Mouse (Mus musculus) heart, embryonic 12.5 days (tissue): Measurements from ENCODE around the gene Cbfb. TPM values are rescaled to one million over a fixed set of nuclear protein-coding genes. Genes with fewer than 3 reads are reported as not detected.
A peak's percentile ranks its signal among the peaks of the same experiment; 100 is the strongest.

ENCODE experiments used
- ATAC-seq: fragments of 200-750 bp; cut with Nextera tagmentation; 2 replicates; pipeline ENCODE4 v1.8.0; 2017; ENCODE audit warnings: moderate TSS enrichment, moderate library complexity; ENCODE audit not compliant: insufficient number of reproducible peaks, low FRiP score
- H3K27ac ChIP-seq: fragments of 300-500 bp; sonication (generic); 2 replicates; pipeline ENCODE4 v1.5.1; 2016; ENCODE audit warnings: mild to moderate bottlenecking, moderate library complexity; ENCODE audit not compliant: poor library complexity, severe bottlenecking
- H3K27me3 ChIP-seq: fragments of 300-500 bp; sonication (generic); replicated peaks from 2 replicates; pipeline ENCODE4 v1.6.1; 2016; ENCODE audit warnings: mild to moderate bottlenecking, moderate library complexity
- H3K36me3 ChIP-seq: fragments of 300-500 bp; sonication (generic); 2 replicates; pipeline ENCODE4 v1.6.1; 2016; ENCODE audit warnings: mild to moderate bottlenecking, moderate library complexity
- H3K4me1 ChIP-seq: fragments of 300-500 bp; sonication (generic); replicated peaks from 2 replicates; pipeline ENCODE4 v1.6.1; 2016; ENCODE audit warnings: mild to moderate bottlenecking
- H3K4me2 ChIP-seq: fragments of 300-500 bp; sonication (generic); 2 replicates; pipeline ENCODE4 v1.6.1; 2016; ENCODE audit warnings: mild to moderate bottlenecking, moderate library complexity
- H3K4me3 ChIP-seq: fragments of 300-500 bp; sonication (generic); 2 replicates; pipeline ENCODE4 v1.5.1; 2016; ENCODE audit warnings: mild to moderate bottlenecking
- H3K9ac ChIP-seq: fragments of 300-500 bp; sonication (generic); 2 replicates; pipeline ENCODE4 v1.6.1; 2016; ENCODE audit warnings: mild to moderate bottlenecking, moderate library complexity
- H3K9me3 ChIP-seq: fragments of 300-500 bp; sonication (generic); replicated peaks from 2 replicates; pipeline ENCODE4 v1.6.1; 2016; ENCODE audit warnings: mild to moderate bottlenecking, moderate library complexity
- WGBS: fragments of 180-500 bp; shearing (Covaris S2); methylation state at CpG from one replicate; pipeline ENCODE4 v1.1.7; 2016; 5-methylcytosine and 5-hydroxymethylcytosine counted together
- polyA plus RNA-seq: library from polyadenylated mRNA; unstranded; fragments of >200 nt; fragmentation: Nextera tagmentation; extraction: Ambion mirVana; gene quantifications from 2 replicates; pipeline ENCODE4 v1.2.1, GENCODE M21; 2016

The Cbfb gene
- polyA plus RNA-seq, 1 experiment from 2014 or later: 65.3 TPM

DNA sequence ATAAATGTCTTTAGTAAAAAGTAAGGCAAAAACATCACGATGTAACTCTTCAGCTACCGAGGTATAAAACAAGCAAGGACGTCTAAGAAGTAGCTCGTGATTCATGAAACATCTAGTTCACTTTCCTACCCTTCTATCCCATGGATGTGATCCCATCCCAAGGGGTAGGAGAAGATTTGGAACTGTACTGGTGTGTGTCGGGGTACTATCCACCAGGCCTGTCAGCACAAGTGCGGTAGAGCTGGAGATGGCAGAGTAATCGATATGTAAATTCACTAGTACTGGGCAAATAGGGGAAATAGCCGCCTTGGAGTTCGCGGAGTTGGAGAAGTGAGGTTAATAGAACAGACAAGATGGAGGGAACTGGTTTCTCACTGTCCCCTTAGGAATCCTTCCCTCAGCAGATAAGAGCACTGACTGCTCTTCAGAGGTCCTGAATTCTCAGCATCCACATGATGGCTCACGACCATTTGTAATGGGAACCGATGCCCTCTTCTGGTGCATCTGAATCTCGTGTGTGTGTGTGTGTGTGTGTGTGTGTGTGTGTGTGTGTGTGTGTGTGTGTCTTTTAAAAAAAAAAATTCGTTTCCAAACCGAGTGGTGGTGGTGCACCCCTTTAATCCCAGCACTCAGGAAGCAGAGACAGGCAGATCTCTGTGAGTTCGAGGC lies 92.9 kb downstream of the Cbfb start:
- 36% methylated on average over 16 of the region's 16 CpGs for WGBS
- Histone ChIP-seq H3K4me1 (peaks cover 30% of the 10 kb centered on the region), H3K27ac (no peak overlapping the region), H3K36me3 (no peaks in the 10 kb centered on the region), H3K9me3 (peaks cover 8% of the 10 kb centered on the region; the same call in 1 of the 2 replicates), H3K4me2 (peak overlapping the region; percentile 97), H3K9ac (no peak overlapping the region), H3K4me3 (peak overlapping the region; percentile 87), H3K27me3 (peaks cover 76% of the 10 kb centered on the region)
- ATAC-seq: no peak

DNA sequence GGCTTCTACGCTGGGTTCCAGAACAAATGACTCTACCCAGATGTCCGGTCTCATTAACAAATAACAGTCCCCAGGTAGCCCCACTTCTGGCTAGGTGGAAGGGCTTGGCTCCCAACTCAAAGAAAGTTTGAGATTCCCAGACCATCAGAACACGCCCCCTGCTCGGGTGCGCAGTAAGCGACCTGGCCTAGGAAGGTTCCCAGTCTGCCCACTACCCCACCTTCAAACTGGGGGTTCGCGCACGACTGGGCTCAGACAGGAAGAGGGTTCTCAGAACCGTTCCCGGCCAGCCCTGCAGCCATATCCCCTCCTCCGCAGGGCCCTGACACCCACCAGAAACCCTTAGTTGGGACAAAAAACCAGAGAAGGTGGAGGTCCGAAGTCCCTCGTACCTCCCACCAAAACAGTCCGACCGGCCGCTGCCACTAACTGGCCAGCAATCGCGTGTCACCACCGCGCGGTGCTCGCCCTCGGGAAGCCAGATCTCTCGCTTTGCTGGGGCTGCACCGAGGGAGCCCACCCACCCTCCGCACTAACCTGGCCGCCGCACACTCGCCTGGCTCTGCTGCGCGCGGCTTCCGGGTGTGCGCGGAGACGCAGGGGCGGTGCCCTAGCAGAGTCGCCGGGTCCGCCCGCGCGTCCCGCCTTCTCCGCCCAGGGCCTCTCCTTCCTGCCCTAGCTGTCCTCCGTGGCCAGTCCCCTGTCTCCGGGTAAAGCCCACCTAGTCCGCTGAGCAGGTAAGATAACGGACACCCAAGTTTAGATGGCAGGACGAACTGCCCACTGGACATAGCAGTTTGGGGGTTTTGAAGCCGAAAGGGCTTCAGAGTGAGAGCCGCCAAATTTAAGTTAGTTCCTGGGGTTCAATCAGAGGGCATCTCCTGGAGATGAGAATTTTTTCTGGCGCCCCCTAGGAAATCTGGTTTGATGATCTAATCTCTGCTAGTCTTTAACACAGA lies 93.8 kb downstream of the Cbfb start, which contains the start of the genes Tradd and Fbxl8:
Gene Tradd, minus strand, starts transcription at position 586 of the 959 bp plus-strand sequence.
Gene Fbxl8, plus strand, starts transcription at position 625 of the 959 bp plus-strand sequence.
- Histone ChIP-seq H3K27ac (no peak within 1 kb of the TSS), H3K27me3 (peaks cover 76% of the 10 kb centered on the region), H3K36me3 (no peaks in the 10 kb centered on the region), H3K9ac (peak within 1 kb of the TSS; percentile 80), H3K4me1 (peaks cover 31% of the 10 kb centered on the region), H3K4me2 (peak within 1 kb of the TSS; percentile 97), H3K9me3 (peaks cover 8% of the 10 kb centered on the region; the same call in 1 of the 2 replicates), H3K4me3 (peak within 1 kb of the TSS; percentile 87)
- peak; percentile 67 for ATAC-seq
- 2% methylated on average over 49 of the region's 54 CpGs for WGBS

DNA sequence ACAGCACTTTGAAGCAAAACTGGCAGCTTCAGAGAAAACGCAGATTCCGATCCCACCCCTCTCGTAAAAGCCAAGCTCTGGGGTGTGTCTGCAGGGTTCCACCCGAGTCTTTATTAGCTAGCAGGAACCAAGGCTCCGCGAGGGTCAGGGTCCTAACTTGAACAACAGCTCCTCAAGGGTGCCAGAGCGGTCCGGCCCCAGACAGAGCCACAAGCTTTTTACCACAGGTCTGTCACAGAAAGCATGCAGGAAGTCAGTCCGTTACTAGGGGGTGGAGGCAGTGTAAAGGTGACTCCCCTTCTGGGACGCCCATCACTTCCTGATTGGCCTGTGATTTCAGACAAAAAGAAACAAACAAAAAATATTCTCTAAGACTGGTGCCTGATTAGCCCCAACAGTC lies 94.7 kb downstream of the Cbfb start:
- WGBS: 12% methylated on average over 10 of the region's 10 CpGs
- peak overlapping the region; percentile 97 for H3K4me2 ChIP-seq
- H3K27me3 ChIP-seq: peaks cover 76% of the 10 kb centered on the region
- no peaks in the 10 kb centered on the region for H3K36me3 ChIP-seq
- peak overlapping the region; percentile 87 for H3K4me3 ChIP-seq
- H3K9me3 ChIP-seq: peaks cover 8% of the 10 kb centered on the region; the same call in 1 of the 2 replicates
- no peak for ATAC-seq
- H3K27ac ChIP-seq: no peak overlapping the region
- peak overlapping the region; percentile 80 for H3K9ac ChIP-seq
- peaks cover 31% of the 10 kb centered on the region for H3K4me1 ChIP-seq

DNA sequence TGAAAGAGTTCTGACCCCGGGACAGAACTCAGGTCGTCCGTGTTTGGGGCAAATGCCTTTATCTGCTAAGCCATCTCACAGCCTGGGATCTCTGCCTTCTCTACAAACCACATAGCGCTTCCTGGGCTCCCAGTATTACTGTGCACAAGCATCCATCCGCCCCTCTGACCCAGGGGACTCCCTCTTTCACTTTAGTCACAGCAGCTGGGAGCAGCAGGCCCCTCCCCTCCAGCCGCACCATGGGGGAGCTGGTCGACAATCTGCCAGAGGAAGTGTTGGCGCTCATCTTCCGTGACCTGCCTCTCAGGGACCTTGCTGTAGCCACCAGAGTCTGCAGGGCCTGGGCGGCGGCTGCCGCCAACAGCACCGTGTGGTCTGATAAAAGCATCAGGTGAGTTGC lies 96.3 kb downstream of the Cbfb start:
- Histone ChIP-seq H3K9ac (no peak overlapping the region), H3K27ac (no peak overlapping the region), H3K9me3 (peaks cover 5% of the 10 kb centered on the region; the same call in 1 of the 2 replicates), H3K4me2 (no peak overlapping the region), H3K4me3 (no peak overlapping the region), H3K36me3 (no peaks in the 10 kb centered on the region), H3K27me3 (peaks cover 76% of the 10 kb centered on the region), H3K4me1 (peaks cover 37% of the 10 kb centered on the region)
- ATAC-seq: no peak
- 20% methylated on average over 13 of the region's 13 CpGs for WGBS

Other genes starting within 250 kb of the Cbfb start
- gene Ces2e, start 244.4 kb upstream of the Cbfb start, polyA plus RNA-seq: not detected in 2 replicates
- gene Ces2f, start 223.3 kb upstream of the Cbfb start, polyA plus RNA-seq: not detected in 2 replicates
- 1.0 and 1.4 TPM in 2 replicates for gene Ces2g, start 209.0 kb upstream of the Cbfb start, polyA plus RNA-seq
- not detected in 2 replicates for gene Ces2h, start 169.8 kb upstream of the Cbfb start, polyA plus RNA-seq
- not detected in 2 replicates for gene Ces3a, start 122.1 kb upstream of the Cbfb start, polyA plus RNA-seq
- not detected in 2 replicates for gene Ces3b, start 86.9 kb upstream of the Cbfb start, polyA plus RNA-seq
- gene Ces4a, start 38.9 kb upstream of the Cbfb start, polyA plus RNA-seq: not detected in 2 replicates
- gene D230025D16Rik, start 54.5 kb downstream of the Cbfb start, polyA plus RNA-seq: 18.7 and 18.9 TPM in 2 replicates
- gene B3gnt9, start 84.5 kb downstream of the Cbfb start, polyA plus RNA-seq: 10.2 and 10.8 TPM in 2 replicates
- 16.0 and 16.6 TPM in 2 replicates for gene Tradd, start 93.9 kb downstream of the Cbfb start, polyA plus RNA-seq
- 2.2 and 2.6 TPM in 2 replicates for gene Fbxl8, start 94.0 kb downstream of the Cbfb start, polyA plus RNA-seq
- gene Hsf4, start 99.1 kb downstream of the Cbfb start, polyA plus RNA-seq: not detected in 2 replicates
- gene Nol3, start 105.5 kb downstream of the Cbfb start, polyA plus RNA-seq: 1.8 and 2.1 TPM in 2 replicates
- 7.9 and 8.1 TPM in 2 replicates for gene 4931428F04Rik, start 119.2 kb downstream of the Cbfb start, polyA plus RNA-seq
- gene Exoc3l, start 125.4 kb downstream of the Cbfb start, polyA plus RNA-seq: 16.1 and 19.5 TPM in 2 replicates
- gene E2f4, start 127.0 kb downstream of the Cbfb start, polyA plus RNA-seq: 60.8 and 64.1 TPM in 2 replicates
- 2.8 and 3.3 TPM in 2 replicates for gene Elmo3, start 134.9 kb downstream of the Cbfb start, polyA plus RNA-seq
- gene Lrrc29, start 155.6 kb downstream of the Cbfb start, polyA plus RNA-seq: 1.3 TPM in 2 replicates
- 73.5 and 80.7 TPM in 2 replicates for gene Tmem208, start 155.7 kb downstream of the Cbfb start, polyA plus RNA-seq
- 1.6 and 2.0 TPM in 2 replicates for gene Fhod1, start 177.3 kb downstream of the Cbfb start, polyA plus RNA-seq
- gene Slc9a5, start 178.2 kb downstream of the Cbfb start, polyA plus RNA-seq: 1.6 and 2.0 TPM in 2 replicates
- 0.23 TPM in 1 of 2 replicates, not detected in the other for gene Plekhg4, start 202.6 kb downstream of the Cbfb start, polyA plus RNA-seq
- gene Kctd19, start 242.8 kb downstream of the Cbfb start, polyA plus RNA-seq: not detected in 2 replicates
- 0.13 TPM in 1 of 2 replicates, not detected in the other for gene Lrrc36, start 242.9 kb downstream of the Cbfb start, polyA plus RNA-seq